Mouse (Mus musculus): ENCODE data around the gene Fosl1.

Gene Fosl1

GRCm38 (mm10) chr19:5456922-5457745 is 9.8 kb downstream of the Fosl1 start:
- peak; percentile 97 for DNase-seq

GRCm38 (mm10) chr19:5457746-5458442 is 10.5 kb downstream of the Fosl1 start, which contains the start of gene Ccdc85b:
Gene Ccdc85b (minus strand): TSS chr19:5457894.
- DNase-seq, result no peak

GRCm38 (mm10) chr19:5459019-5459418 is 11.7 kb downstream of the Fosl1 start:
- no peak for DNase-seq

GRCm38 (mm10) chr19:5459896-5460295 is 12.5 kb downstream of the Fosl1 start:
- no peak for DNase-seq

GRCm38 (mm10) chr19:5460465-5460911 is 13.1 kb downstream of the Fosl1 start, which contains the start of gene Fibp:
Gene Fibp (plus strand): TSS chr19:5460615.
- peak; percentile 93 for DNase-seq

GRCm38 (mm10) chr19:5461411-5461810 is 14.1 kb downstream of the Fosl1 start:
- DNase-seq, result no peak

- no peak for DNase-seq
Measured at GRCm38 (mm10) chr19:5463212-5463611, 15.9 kb downstream of the Fosl1 start.

GRCm38 (mm10) chr19:5463791-5464562 is 16.6 kb downstream of the Fosl1 start:
- DNase-seq, result peak; percentile 91

GRCm38 (mm10) chr19:5465037-5465436 is 17.7 kb downstream of the Fosl1 start:
- DNase-seq, result no peak

- DNase-seq, result no peak
Measured at GRCm38 (mm10) chr19:5466916-5467500, 19.7 kb downstream of the Fosl1 start.

GRCm38 (mm10) chr19:5468374-5468773 is 21.0 kb downstream of the Fosl1 start, which contains the start of gene Ctsw:
Gene Ctsw (minus strand): TSS chr19:5468507.
- no peak for DNase-seq

- peak; percentile 26 for DNase-seq
Measured at GRCm38 (mm10) chr19:5471846-5472245, 24.5 kb downstream of the Fosl1 start.

GRCm38 (mm10) chr19:5472857-5473256 is 25.5 kb downstream of the Fosl1 start:
- no peak for DNase-seq

GRCm38 (mm10) chr19:5473720-5474119 is 26.4 kb downstream of the Fosl1 start, which contains the start of gene Efemp2:
Gene Efemp2 (plus strand): TSS chr19:5473954.
- DNase-seq, result peak; percentile 94

- peak; percentile 72 for DNase-seq
Measured at GRCm38 (mm10) chr19:5474281-5475068, 27.1 kb downstream of the Fosl1 start.

GRCm38 (mm10) chr19:5475069-5475714 is 27.8 kb downstream of the Fosl1 start:
- DNase-seq, result no peak

GRCm38 (mm10) chr19:5477004-5477667 is 29.8 kb downstream of the Fosl1 start:
- no peak for DNase-seq

GRCm38 (mm10) chr19:5477668-5478300 is 30.4 kb downstream of the Fosl1 start:
- DNase-seq, result no peak

- no peak for DNase-seq
Measured at GRCm38 (mm10) chr19:5480016-5480415, 32.7 kb downstream of the Fosl1 start.

- no peak for DNase-seq
Measured at GRCm38 (mm10) chr19:5481398-5481797, 34.1 kb downstream of the Fosl1 start.
